Mouse (Mus musculus): ENCODE measurements at regions not wholly inside any gene's neighbourhood (a gene's known extent, or its start where the extent isn't known, plus 50 kb on each side); places are given as distances from the start of the nearest gene placed in this dataset.

- no peak for TF ChIP-seq CTCF (IDR thresholded peaks at IDR 0.05; ENCODE audit: borderline replicate concordance, extremely low read depth, insufficient read depth, insufficient read length)
- no peak for TF ChIP-seq POLR2A (IDR thresholded peaks at IDR 0.05; ENCODE audit: borderline replicate concordance, extremely low read depth, insufficient read depth, insufficient read length, poor library complexity, severe bottlenecking)
Observed at GRCm38 (mm10) chr1:177637061-177637460, 92.6 kb upstream of the 1700016C15Rik start.

Measured in brain, embryonic 14.5 days (tissue).